Mouse (Mus musculus): ENCODE measurements at regions not wholly inside any gene's neighbourhood (a gene's known extent, or its start where the extent isn't known, plus 50 kb on each side); places are given as distances from the start of the nearest gene placed in this dataset.

DNA sequence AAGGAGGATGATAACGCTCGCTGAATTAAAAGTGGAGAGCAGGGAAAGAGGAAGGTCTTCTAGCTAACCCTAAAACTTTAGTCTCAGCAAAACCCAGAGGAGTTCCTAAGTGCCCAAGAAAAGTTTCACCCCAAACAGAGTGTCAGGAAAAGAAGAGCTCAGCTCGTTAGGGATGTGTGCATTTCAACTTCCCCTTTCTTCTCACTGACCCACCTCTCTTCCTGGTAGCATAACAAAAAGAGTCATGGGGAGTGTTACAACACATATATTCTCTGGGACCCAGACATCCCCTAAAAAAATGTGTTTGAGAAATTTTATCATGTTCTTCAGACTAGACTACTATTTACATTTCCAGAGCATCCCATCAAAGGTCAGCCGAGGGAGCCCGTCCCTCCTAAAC, 432.6 kb downstream of the Mctp2 start:
- H3K4me2 ChIP-seq (replicated peaks): no peak overlapping the region
- ATAC-seq (replicated peaks): no peak
- H3K27me3 ChIP-seq: no peaks in the 10 kb centered on the region
- no peak overlapping the region for H3K4me3 ChIP-seq
- no peaks in the 10 kb centered on the region for H3K9me3 ChIP-seq
- no peak overlapping the region for H3K27ac ChIP-seq (replicated peaks)
- 76% methylated on average over 5 of the region's 5 CpGs for WGBS
- H3K4me1 ChIP-seq: no peaks in the 10 kb centered on the region
- no peak overlapping the region for H3K9ac ChIP-seq (replicated peaks)
- no peaks in the 10 kb centered on the region for H3K36me3 ChIP-seq

DNA sequence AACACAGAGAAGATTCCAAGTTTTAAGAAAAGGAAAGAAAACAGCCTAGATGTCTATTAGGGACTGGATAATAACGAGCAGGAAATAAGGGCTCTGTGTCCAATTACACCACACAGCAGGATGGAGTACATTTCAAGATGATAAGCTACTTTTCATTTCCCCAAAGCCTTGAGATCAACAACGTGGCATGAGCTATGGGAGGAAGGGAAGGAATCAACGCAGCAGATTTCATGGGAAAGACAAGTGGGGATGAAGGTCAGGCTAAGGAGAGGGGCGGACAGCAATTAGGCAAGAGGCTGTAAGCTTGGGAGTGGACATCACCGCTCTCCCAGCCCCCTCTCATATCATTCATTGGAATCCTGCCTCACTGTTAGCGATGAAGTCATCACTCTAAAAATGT, 433.5 kb downstream of the Mctp2 start:
- H3K4me3 ChIP-seq: no peak overlapping the region
- H3K4me2 ChIP-seq (replicated peaks): no peak overlapping the region
- H3K9ac ChIP-seq (replicated peaks): no peak overlapping the region
- no peak for ATAC-seq (replicated peaks)
- H3K36me3 ChIP-seq: no peaks in the 10 kb centered on the region
- H3K9me3 ChIP-seq: no peaks in the 10 kb centered on the region
- no peak overlapping the region for H3K27ac ChIP-seq (replicated peaks)
- H3K27me3 ChIP-seq: no peaks in the 10 kb centered on the region
- WGBS: 66% methylated on average over 6 of the region's 6 CpGs
- H3K4me1 ChIP-seq: no peaks in the 10 kb centered on the region

DNA sequence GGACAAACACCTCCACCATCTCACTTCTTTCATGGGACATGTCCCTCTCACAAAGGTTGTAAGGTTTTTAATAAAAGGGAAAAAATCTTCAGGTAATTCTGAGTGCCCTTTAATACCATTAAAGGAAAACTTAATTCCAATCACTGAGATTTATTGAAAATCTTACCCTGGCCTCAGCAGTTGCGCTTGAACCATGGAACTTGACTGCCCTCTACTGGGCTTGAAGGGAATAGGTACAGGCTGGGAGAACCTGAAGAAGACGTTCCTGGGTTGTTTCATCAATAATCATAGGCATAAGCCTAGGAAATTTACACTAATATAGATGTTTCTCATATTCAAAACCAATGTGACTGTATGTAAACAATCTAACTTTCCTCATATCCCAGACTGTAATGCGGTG, 439.3 kb downstream of the Mctp2 start:
- Histone ChIP-seq H3K27ac (replicated peaks) (no peak overlapping the region), H3K27me3 (no peaks in the 10 kb centered on the region), H3K9me3 (no peaks in the 10 kb centered on the region), H3K36me3 (no peaks in the 10 kb centered on the region), H3K4me2 (replicated peaks) (no peak overlapping the region), H3K9ac (replicated peaks) (no peak overlapping the region), H3K4me1 (peaks cover 11% of the 10 kb centered on the region), H3K4me3 (no peak overlapping the region)
- peak; percentile 74 for ATAC-seq (replicated peaks)
- WGBS: 13% methylated on average over 3 of the region's 3 CpGs

DNA sequence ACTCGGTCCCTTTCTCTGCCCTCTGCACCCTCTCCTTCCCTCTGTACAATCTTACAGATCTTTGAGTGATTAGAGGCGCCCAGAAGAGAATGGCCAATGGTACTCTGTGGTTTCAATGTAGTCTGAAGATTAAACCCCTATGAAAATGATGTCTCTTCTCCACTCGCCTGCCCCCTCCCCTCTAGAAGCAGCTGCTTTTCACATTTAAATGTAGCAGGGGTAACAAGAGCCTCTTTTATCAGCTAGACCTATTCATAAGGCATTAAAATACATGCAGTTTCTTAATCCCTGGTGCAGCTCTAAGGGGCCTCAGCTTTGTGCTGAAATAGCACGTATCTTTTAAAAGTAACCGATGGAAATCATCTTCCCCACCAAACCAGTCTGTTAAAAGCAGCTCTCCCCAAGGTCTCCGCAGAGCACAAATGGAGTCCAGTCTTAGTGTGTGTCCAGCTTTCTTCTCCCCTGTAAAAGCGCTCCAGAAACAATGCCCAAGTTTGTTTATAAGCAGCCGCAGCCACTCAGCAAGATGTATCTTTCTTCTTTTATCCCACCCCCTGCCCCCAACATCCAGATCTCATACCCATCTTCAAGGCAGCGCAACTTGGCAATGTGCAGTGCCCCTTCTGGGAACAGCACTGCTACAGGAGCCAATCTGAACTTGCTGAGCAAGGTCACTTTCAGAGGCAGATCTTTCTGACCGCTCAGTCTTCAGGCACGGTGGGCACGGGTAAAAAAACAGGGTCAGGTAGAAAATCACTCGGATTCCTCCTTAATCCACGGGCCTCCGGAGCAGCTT, 440.8 kb downstream of the Mctp2 start:
- ATAC-seq (replicated peaks): peak; percentile 35; the same call in 1 of the 2 replicates
- Histone ChIP-seq H3K27ac (replicated peaks) (no peak overlapping the region), H3K36me3 (no peaks in the 10 kb centered on the region), H3K4me2 (replicated peaks) (peak overlapping the region; percentile 1; the same call in 1 of the 2 replicates), H3K4me3 (no peak overlapping the region), H3K9me3 (no peaks in the 10 kb centered on the region), H3K4me1 (peaks cover 11% of the 10 kb centered on the region), H3K27me3 (no peaks in the 10 kb centered on the region), H3K9ac (replicated peaks) (no peak overlapping the region)
- 9% methylated on average over 15 of the region's 15 CpGs for WGBS

DNA sequence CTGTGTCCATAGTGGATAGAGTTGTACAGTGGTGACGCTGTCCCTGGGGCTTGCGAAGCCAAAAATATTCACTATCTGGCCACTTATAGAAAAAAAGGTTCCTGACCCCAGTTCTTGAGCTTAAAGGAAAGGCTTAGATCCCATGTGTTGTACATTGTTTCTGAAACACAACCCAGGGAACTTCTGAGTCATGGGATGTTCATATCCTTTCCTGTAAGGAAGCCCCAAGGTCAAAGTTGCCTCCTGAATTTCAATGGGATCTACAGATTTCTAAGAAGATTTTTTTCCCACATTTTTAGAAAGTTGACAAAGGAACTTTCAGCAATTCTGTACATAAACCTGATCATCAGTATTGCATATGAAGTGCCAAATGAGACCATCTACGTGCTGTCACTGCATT, 453.5 kb downstream of the Mctp2 start:
- no peak overlapping the region for H3K27ac ChIP-seq (replicated peaks)
- no peak for ATAC-seq (replicated peaks)
- H3K4me1 ChIP-seq: no peaks in the 10 kb centered on the region
- 89% methylated on average over 3 of the region's 3 CpGs for WGBS
- no peaks in the 10 kb centered on the region for H3K9me3 ChIP-seq
- no peak overlapping the region for H3K9ac ChIP-seq (replicated peaks)
- H3K4me3 ChIP-seq: no peak overlapping the region
- no peak overlapping the region for H3K4me2 ChIP-seq (replicated peaks)
- H3K36me3 ChIP-seq: no peaks in the 10 kb centered on the region
- H3K27me3 ChIP-seq: no peaks in the 10 kb centered on the region

DNA sequence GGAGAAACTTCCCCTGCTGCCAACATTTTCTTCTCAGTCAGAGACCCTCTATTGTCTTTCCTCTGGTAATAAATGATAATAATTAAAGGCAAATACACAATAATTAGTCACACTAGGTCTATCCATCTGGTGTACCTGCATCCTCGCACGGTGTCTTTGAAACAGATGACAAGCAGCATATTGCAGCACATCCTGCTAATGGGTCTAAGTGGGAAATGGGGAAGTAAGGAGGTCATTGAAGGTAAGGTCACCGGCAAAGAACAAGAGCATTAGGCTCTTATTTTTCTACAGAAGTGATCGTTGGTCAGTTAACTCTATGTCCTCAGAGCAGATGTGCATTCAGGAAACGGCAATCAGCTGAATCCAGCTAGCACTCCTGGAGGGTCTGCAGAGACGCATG, 457.2 kb downstream of the Mctp2 start:
- no peaks in the 10 kb centered on the region for H3K27me3 ChIP-seq
- 77% methylated on average over 6 of the region's 6 CpGs for WGBS
- no peak for ATAC-seq (replicated peaks)
- no peaks in the 10 kb centered on the region for H3K9me3 ChIP-seq
- H3K27ac ChIP-seq (replicated peaks): no peak overlapping the region
- H3K36me3 ChIP-seq: no peaks in the 10 kb centered on the region
- H3K4me2 ChIP-seq (replicated peaks): no peak overlapping the region
- no peaks in the 10 kb centered on the region for H3K4me1 ChIP-seq
- no peak overlapping the region for H3K4me3 ChIP-seq
- no peak overlapping the region for H3K9ac ChIP-seq (replicated peaks)

DNA sequence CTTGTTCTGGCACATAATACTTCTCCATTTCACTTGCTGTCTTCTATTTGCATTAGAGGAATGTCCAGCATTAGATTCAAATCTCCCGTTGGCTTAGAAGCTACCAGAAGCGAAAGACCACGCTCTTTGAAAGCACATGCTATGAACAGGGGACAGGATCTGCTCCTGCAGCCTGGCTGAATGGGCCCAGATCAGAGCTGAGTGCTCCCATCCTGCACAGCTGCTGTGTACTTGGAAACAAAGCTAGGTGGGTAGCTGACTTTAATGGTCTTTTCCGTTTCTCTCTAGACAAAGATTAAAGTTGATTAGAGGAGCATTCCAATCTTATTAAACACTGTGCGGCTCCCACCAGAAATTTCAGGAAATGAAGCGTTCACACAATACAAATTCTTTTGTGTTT, 468.6 kb downstream of the Mctp2 start:
- Histone ChIP-seq H3K27me3 (no peaks in the 10 kb centered on the region), H3K4me3 (no peak overlapping the region), H3K9me3 (no peaks in the 10 kb centered on the region), H3K9ac (replicated peaks) (no peak overlapping the region), H3K36me3 (no peaks in the 10 kb centered on the region), H3K27ac (replicated peaks) (no peak overlapping the region), H3K4me1 (no peaks in the 10 kb centered on the region), H3K4me2 (replicated peaks) (no peak overlapping the region)
- no peak for ATAC-seq (replicated peaks)
- WGBS: 69% methylated on average over 6 of the region's 6 CpGs

DNA sequence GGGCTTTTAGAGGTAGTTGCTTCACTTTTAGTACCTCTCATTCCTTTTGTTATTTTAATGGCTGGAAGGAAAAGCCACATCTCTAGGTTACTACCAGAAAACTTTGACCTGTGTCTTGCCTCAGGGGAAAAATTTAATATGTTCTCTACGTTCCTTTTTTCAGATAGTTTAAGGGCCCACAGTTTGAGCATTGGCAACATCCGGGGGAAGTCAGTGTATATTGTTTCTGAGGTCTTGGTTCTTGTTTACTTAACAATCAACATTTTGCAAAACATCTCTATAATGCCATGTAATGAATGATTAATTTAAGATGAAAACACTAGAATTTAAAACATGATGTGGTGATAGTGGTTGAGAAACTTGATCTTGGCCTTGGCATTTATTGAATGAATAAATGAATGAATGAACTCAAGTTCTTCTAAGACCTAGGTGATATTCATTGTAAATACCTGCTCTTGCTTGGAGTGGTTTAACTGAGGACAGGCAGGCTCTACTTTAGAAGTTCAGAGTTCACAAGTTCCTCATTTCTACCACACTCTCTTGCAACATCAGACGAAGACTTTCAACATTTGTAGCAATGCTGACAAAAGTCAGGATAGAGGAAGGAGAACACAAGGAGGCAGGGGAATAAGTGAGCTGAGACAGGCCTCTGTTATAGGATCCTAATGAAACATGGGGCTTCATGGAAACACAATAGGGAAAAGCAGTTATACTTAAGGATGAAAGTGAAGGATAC, 474.4 kb downstream of the Mctp2 start:
- no peak overlapping the region for H3K9ac ChIP-seq (replicated peaks)
- no peak overlapping the region for H3K4me3 ChIP-seq
- H3K9me3 ChIP-seq: no peaks in the 10 kb centered on the region
- no peak overlapping the region for H3K4me2 ChIP-seq (replicated peaks)
- 92% methylated on average over 3 of the region's 3 CpGs for WGBS
- ATAC-seq (replicated peaks): no peak
- no peaks in the 10 kb centered on the region for H3K4me1 ChIP-seq
- H3K27me3 ChIP-seq: no peaks in the 10 kb centered on the region
- no peaks in the 10 kb centered on the region for H3K36me3 ChIP-seq
- no peak overlapping the region for H3K27ac ChIP-seq (replicated peaks)

DNA sequence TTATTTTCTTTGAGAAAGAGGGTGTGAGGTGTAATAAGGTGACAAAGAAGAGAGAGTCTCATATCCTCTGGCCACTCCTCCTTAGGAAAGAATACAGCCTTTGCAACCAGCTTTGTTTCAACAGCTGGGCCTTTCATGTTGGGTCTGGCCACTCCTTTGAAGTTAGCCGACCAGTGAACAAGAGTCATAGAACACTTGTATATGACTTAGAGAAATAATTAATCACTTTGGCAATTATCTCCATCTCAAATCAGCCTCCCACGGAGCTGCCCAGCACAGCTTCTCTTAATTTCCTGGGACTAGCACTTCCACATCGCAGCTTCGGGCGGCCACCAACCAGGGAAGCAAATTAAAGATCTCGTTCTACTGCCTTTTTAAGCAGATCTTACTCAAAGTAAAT, 476.8 kb downstream of the Mctp2 start:
- no peaks in the 10 kb centered on the region for H3K4me1 ChIP-seq
- H3K4me3 ChIP-seq: no peak overlapping the region
- no peaks in the 10 kb centered on the region for H3K27me3 ChIP-seq
- no peaks in the 10 kb centered on the region for H3K9me3 ChIP-seq
- no peaks in the 10 kb centered on the region for H3K36me3 ChIP-seq
- no peak for ATAC-seq (replicated peaks)
- H3K9ac ChIP-seq (replicated peaks): no peak overlapping the region
- WGBS: 29% methylated on average over 6 of the region's 6 CpGs
- no peak overlapping the region for H3K27ac ChIP-seq (replicated peaks)
- no peak overlapping the region for H3K4me2 ChIP-seq (replicated peaks)

DNA sequence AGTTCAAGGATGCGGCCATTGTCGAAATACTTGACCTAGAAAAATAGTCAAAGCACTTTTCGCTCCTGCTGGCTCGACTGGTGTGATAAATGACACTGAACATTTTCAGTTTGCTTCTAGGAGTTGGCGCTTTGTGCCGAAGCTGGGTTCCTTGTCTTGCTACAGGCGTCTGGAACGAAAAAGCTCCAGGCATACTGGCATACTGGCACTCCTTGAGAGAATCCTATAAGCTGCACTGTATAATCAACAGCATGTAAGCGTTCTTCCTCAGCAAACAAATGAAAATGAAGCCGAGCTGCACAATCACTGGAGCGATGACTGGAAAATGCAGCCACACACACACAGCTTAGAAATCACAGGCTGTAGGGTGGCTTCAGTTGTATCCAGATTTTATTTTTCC, 464.9 kb upstream of the Gm10295 start:
- no peak overlapping the region for H3K4me2 ChIP-seq (replicated peaks)
- H3K27ac ChIP-seq (replicated peaks): no peak overlapping the region
- no peaks in the 10 kb centered on the region for H3K9me3 ChIP-seq
- no peak for ATAC-seq (replicated peaks)
- H3K4me3 ChIP-seq: no peak overlapping the region
- no peaks in the 10 kb centered on the region for H3K27me3 ChIP-seq
- no peaks in the 10 kb centered on the region for H3K36me3 ChIP-seq
- no peaks in the 10 kb centered on the region for H3K4me1 ChIP-seq
- no peak overlapping the region for H3K9ac ChIP-seq (replicated peaks)
- 79% methylated on average over 11 of the region's 11 CpGs for WGBS

DNA sequence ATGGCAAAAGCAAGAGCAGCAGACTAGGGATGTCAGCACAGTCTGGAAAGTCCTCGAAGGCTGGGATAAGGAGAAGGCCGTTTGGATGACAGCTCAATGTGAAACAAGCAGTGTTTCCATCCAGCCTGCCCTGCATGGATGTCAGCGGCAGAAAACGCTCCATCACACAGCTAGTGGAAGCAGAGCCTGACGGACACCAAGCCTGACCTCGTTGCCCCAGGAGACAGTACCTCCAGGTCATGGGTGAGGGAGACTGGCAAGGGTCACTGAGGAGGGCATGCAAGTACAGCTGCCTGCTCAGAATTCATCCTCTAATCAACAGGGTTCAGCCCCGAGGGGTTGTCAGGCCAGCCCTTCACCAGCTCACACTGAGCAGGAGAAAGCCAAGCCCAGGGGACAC, 442.9 kb upstream of the Gm10295 start:
- Histone ChIP-seq H3K4me1 (no peaks in the 10 kb centered on the region), H3K4me3 (no peak overlapping the region), H3K9ac (replicated peaks) (no peak overlapping the region), H3K36me3 (no peaks in the 10 kb centered on the region), H3K9me3 (no peaks in the 10 kb centered on the region), H3K27ac (replicated peaks) (no peak overlapping the region), H3K27me3 (no peaks in the 10 kb centered on the region), H3K4me2 (replicated peaks) (no peak overlapping the region)
- WGBS: 63% methylated on average over 7 of the region's 7 CpGs
- no peak for ATAC-seq (replicated peaks)

DNA sequence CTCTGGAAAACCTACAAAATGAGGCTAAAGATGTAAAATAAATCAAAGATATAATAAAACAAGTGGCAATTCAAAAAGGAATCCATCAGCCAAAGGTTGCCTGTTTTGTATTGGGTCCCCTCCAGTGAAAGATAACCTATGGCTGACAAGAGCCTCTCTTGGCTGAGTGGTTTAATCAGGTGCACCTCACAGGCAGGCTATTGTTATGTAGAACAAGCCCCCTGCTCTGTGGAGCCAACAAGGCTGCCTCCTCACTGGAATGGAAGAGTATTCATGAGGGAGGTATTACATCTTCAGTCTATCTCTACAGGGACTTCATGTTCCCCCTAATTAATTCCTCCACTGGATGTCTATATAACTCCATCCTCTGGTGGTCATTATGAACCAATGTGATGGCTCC, 437.1 kb upstream of the Gm10295 start:
- no peak overlapping the region for H3K4me3 ChIP-seq
- no peak overlapping the region for H3K4me2 ChIP-seq (replicated peaks)
- H3K27me3 ChIP-seq: no peaks in the 10 kb centered on the region
- H3K27ac ChIP-seq (replicated peaks): no peak overlapping the region
- H3K9ac ChIP-seq (replicated peaks): no peak overlapping the region
- ATAC-seq (replicated peaks): no peak
- no peaks in the 10 kb centered on the region for H3K9me3 ChIP-seq
- H3K4me1 ChIP-seq: no peaks in the 10 kb centered on the region
- H3K36me3 ChIP-seq: no peaks in the 10 kb centered on the region

DNA sequence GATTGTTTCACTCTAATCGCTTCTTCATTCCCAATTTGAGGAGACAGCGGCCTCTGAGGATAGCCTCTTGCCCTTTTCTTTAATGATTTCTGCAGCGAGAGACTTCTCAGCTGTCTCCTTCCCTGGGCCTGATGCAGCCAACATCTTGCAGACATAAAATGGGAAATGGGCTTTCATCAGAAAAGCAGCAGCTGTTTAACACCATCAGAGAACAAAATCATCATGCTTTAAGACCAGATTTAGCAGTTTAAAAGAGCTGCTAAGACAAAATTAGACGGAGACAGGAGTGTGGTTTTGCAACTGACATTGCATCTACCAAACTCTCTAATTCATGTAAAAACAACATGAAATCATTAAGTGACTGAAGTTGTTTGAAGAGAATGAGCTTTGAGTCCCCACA, 431.2 kb upstream of the Gm10295 start:
- Histone ChIP-seq H3K4me1 (no peaks in the 10 kb centered on the region), H3K27ac (replicated peaks) (no peak overlapping the region), H3K36me3 (no peaks in the 10 kb centered on the region), H3K27me3 (no peaks in the 10 kb centered on the region), H3K9ac (replicated peaks) (no peak overlapping the region), H3K9me3 (no peaks in the 10 kb centered on the region), H3K4me2 (replicated peaks) (no peak overlapping the region), H3K4me3 (no peak overlapping the region)
- ATAC-seq (replicated peaks): no peak
- 89% methylated on average over 4 of the region's 4 CpGs for WGBS
